ENCODE assay signal across 20 mouse cellular contexts in genomic region chr5:23035727-23036029, GRCm38 (mm10).
DNase-seq lines count a peak whose midpoint lies in the region; ATAC-seq and TF ChIP-seq lines count a peak whose summit lies in the region.
"Had no signal": no experiment of that assay in that cellular context is flagged by ENCODE, and none has a peak within 500 bp of the region (broad histone marks: within the 10 kb centered on the region; RNA-seq: fewer than 3 reads in every experiment).

No protein-coding gene starts in this region.

- no peak overlapping the region for H3K27ac ChIP-seq in forebrain, embryonic 15.5 days (replicated peaks)
- H3K27ac ChIP-seq in forebrain, embryonic 11.5 days (ENCODE audit: low read depth, low read length) = no peak overlapping the region
- no peak overlapping the region for H3K27ac ChIP-seq in neural tube, embryonic 12.5 days
- H3K27ac ChIP-seq in hindbrain, embryonic 14.5 days = no peak overlapping the region
- H3K27ac ChIP-seq in midbrain, postnatal 0 days (ENCODE audit: low read depth, low read length) = no peak overlapping the region
- H3K27ac ChIP-seq: heart, embryonic 10.5 days; intestine, embryonic 15.5 days; limb, embryonic 10.5 days; liver, embryonic 15.5 days; lung, embryonic 15.5 days had no signal

- WGBS in forebrain, embryonic 15.5 days = 24% methylated on average over 5 of the region's 5 CpGs
- WGBS in forebrain, embryonic 11.5 days = 78% methylated on average over 5 of the region's 5 CpGs
- 72% methylated on average over 5 of the region's 5 CpGs for WGBS in neural tube, embryonic 12.5 days
- 47% methylated on average over 5 of the region's 5 CpGs for WGBS in hindbrain, embryonic 14.5 days
- 50% methylated on average over 5 of the region's 5 CpGs for WGBS in midbrain, postnatal 0 days

- no peaks in the 10 kb centered on the region for H3K27me3 ChIP-seq in forebrain, embryonic 15.5 days
- no peaks in the 10 kb centered on the region for H3K27me3 ChIP-seq in forebrain, embryonic 11.5 days (ENCODE audit: control insufficient read depth, insufficient read depth, low read length)
- H3K27me3 ChIP-seq in neural tube, embryonic 12.5 days (replicated peaks) = no peaks in the 10 kb centered on the region
- H3K27me3 ChIP-seq in hindbrain, embryonic 14.5 days (ENCODE audit: control insufficient read depth, insufficient read depth, low read length) = no peaks in the 10 kb centered on the region
- H3K27me3 ChIP-seq in midbrain, postnatal 0 days (ENCODE audit: insufficient read depth, low read length) = no peaks in the 10 kb centered on the region
- H3K27me3 ChIP-seq: intestine, embryonic 15.5 days; liver, embryonic 15.5 days; lung, embryonic 15.5 days had no signal

- ATAC-seq in forebrain, embryonic 15.5 days (replicated peaks) = peak; percentile 81
- no peak for ATAC-seq in forebrain, embryonic 11.5 days (replicated peaks; ENCODE audit: low FRiP score)
- peak; percentile 59 for ATAC-seq in neural tube, embryonic 12.5 days (ENCODE audit: low FRiP score, low read depth)
- ATAC-seq in hindbrain, embryonic 14.5 days (ENCODE audit: low FRiP score) = peak; percentile 63
- 0 out of 2 replicates have a peak, but pooled peaks have one; percentile 35 for ATAC-seq in midbrain, postnatal 0 days (ENCODE audit: low FRiP score)
- ATAC-seq in erythroid progenitor cell, adult 5-6 weeks (replicated peaks; ENCODE audit: low FRiP score, poor library complexity, severe bottlenecking) = no peak
- ATAC-seq: intestine, embryonic 15.5 days had no signal

- no peak overlapping the region for H3K9ac ChIP-seq in forebrain, embryonic 15.5 days (replicated peaks)
- H3K9ac ChIP-seq in forebrain, embryonic 11.5 days (ENCODE audit: low read length) = no peak overlapping the region
- no peak overlapping the region for H3K9ac ChIP-seq in neural tube, embryonic 12.5 days
- H3K9ac ChIP-seq in hindbrain, embryonic 14.5 days = no peak overlapping the region
- no peak overlapping the region for H3K9ac ChIP-seq in midbrain, postnatal 0 days (replicated peaks; ENCODE audit: low read length, poor library complexity, severe bottlenecking)
- H3K9ac ChIP-seq: intestine, embryonic 15.5 days; liver, embryonic 15.5 days; lung, embryonic 15.5 days had no signal

- H3K4me3 ChIP-seq in forebrain, embryonic 15.5 days = no peak overlapping the region
- no peak overlapping the region for H3K4me3 ChIP-seq in forebrain, embryonic 11.5 days (ENCODE audit: low read depth, low read length)
- H3K4me3 ChIP-seq in neural tube, embryonic 12.5 days = no peak overlapping the region
- no peak overlapping the region for H3K4me3 ChIP-seq in hindbrain, embryonic 14.5 days (replicated peaks; ENCODE audit: low read length)
- H3K4me3 ChIP-seq in midbrain, postnatal 0 days (ENCODE audit: low read depth, low read length) = no peak overlapping the region
- H3K4me3 ChIP-seq: heart, embryonic 10.5 days; intestine, embryonic 15.5 days; limb, embryonic 10.5 days; liver, embryonic 15.5 days; lung, embryonic 15.5 days; myocyte had no signal

- no peak for TF ChIP-seq CTCF in midbrain, postnatal 0 days (IDR thresholded peaks at IDR 0.05)

- no peak for DNase-seq in forebrain, embryonic 11.5 days (ENCODE audit: low spot score)
- DNase-seq in neural tube, embryonic 10.5 days (ENCODE audit: extremely low spot score, low spot score) = no peak
- no peak for DNase-seq in hindbrain, embryonic 14.5 days (ENCODE audit: low spot score)
- no peak for DNase-seq in midbrain, postnatal 0 days (ENCODE audit: low spot score)
- no peak for DNase-seq in embryo, embryonic 11 days
- DNase-seq: adrenal gland, postnatal 14 days; kidney, adult 8-10 months; kidney, postnatal 10 days; liver; lung, postnatal 4 days; spleen, adult 18-20 months had no signal

- no peaks in the 10 kb centered on the region for H3K36me3 ChIP-seq in forebrain, embryonic 15.5 days
- H3K36me3 ChIP-seq in forebrain, embryonic 11.5 days (ENCODE audit: control insufficient read depth, insufficient read depth, low read length) = no peaks in the 10 kb centered on the region
- H3K36me3 ChIP-seq in neural tube, embryonic 12.5 days = no peaks in the 10 kb centered on the region
- H3K36me3 ChIP-seq in hindbrain, embryonic 14.5 days (replicated peaks; ENCODE audit: control insufficient read depth, insufficient read depth) = no peaks in the 10 kb centered on the region
- H3K36me3 ChIP-seq in midbrain, postnatal 0 days (ENCODE audit: insufficient read depth, low read length) = no peaks in the 10 kb centered on the region
- H3K36me3 ChIP-seq: heart, embryonic 10.5 days; intestine, embryonic 15.5 days; limb, embryonic 10.5 days; liver, embryonic 15.5 days; lung, embryonic 15.5 days had no signal

- H3K4me1 ChIP-seq in forebrain, embryonic 15.5 days = peaks cover 14% of the 10 kb centered on the region
- H3K4me1 ChIP-seq in forebrain, embryonic 11.5 days (replicated peaks; ENCODE audit: control insufficient read depth, insufficient read depth, low read length) = no peaks in the 10 kb centered on the region
- no peaks in the 10 kb centered on the region for H3K4me1 ChIP-seq in neural tube, embryonic 12.5 days
- H3K4me1 ChIP-seq in hindbrain, embryonic 14.5 days (replicated peaks; ENCODE audit: control insufficient read depth, insufficient read depth, low read length) = no peaks in the 10 kb centered on the region
- H3K4me1 ChIP-seq in midbrain, postnatal 0 days (ENCODE audit: insufficient read depth, low read length) = no peaks in the 10 kb centered on the region; the same call in 1 of the 2 replicates
- H3K4me1 ChIP-seq: heart, embryonic 10.5 days; intestine, embryonic 15.5 days; limb, embryonic 10.5 days; liver, embryonic 15.5 days; lung, embryonic 15.5 days had no signal

- no peaks in the 10 kb centered on the region for H3K9me3 ChIP-seq in forebrain, embryonic 15.5 days
- H3K9me3 ChIP-seq in forebrain, embryonic 11.5 days (ENCODE audit: control insufficient read depth, low read length) = no peaks in the 10 kb centered on the region
- H3K9me3 ChIP-seq in neural tube, embryonic 12.5 days = no peaks in the 10 kb centered on the region
- H3K9me3 ChIP-seq in hindbrain, embryonic 14.5 days (ENCODE audit: control insufficient read depth, low read length) = no peaks in the 10 kb centered on the region
- H3K9me3 ChIP-seq in midbrain, postnatal 0 days (ENCODE audit: low read length) = no peaks in the 10 kb centered on the region
- H3K9me3 ChIP-seq: heart, embryonic 10.5 days; intestine, embryonic 15.5 days; limb, embryonic 10.5 days; liver, embryonic 15.5 days; lung, embryonic 15.5 days had no signal

- H3K4me2 ChIP-seq in forebrain, embryonic 15.5 days (replicated peaks) = no peak overlapping the region
- H3K4me2 ChIP-seq in forebrain, embryonic 11.5 days (ENCODE audit: low read depth, low read length, severe bottlenecking) = no peak overlapping the region
- H3K4me2 ChIP-seq in neural tube, embryonic 12.5 days (replicated peaks) = no peak overlapping the region
- H3K4me2 ChIP-seq in hindbrain, embryonic 14.5 days (replicated peaks) = no peak overlapping the region
- no peak overlapping the region for H3K4me2 ChIP-seq in midbrain, postnatal 0 days (ENCODE audit: low read depth, low read length, poor library complexity, severe bottlenecking)
- H3K4me2 ChIP-seq: intestine, embryonic 15.5 days; liver, embryonic 15.5 days; lung, embryonic 15.5 days had no signal

Comparison
In these comparisons a context has a peak if more than half of its experiments do, and no peak if none do; other contexts are left out.
1. ATAC-seq: peak in forebrain, embryonic 15.5 days (single experiment), neural tube, embryonic 12.5 days (single experiment), hindbrain, embryonic 14.5 days (single experiment) and midbrain, postnatal 0 days (single experiment); none in forebrain, embryonic 11.5 days (single experiment) and erythroid progenitor cell, adult 5-6 weeks (single experiment).